Mouse (Mus musculus): ENCODE measurements around the gene Hprt. TPM values are rescaled to one million over a fixed set of nuclear protein-coding genes. Genes with fewer than 3 reads are reported as not detected.
"Not testable (repeated sequence)": the region's sequence is repeated elsewhere in the genome, so short reads cannot be mapped to it uniquely, and the experiment has no call there.

Hprt gene
- polyA plus RNA-seq, 1 experiment from 2014 or later: 238 TPM

DNA sequence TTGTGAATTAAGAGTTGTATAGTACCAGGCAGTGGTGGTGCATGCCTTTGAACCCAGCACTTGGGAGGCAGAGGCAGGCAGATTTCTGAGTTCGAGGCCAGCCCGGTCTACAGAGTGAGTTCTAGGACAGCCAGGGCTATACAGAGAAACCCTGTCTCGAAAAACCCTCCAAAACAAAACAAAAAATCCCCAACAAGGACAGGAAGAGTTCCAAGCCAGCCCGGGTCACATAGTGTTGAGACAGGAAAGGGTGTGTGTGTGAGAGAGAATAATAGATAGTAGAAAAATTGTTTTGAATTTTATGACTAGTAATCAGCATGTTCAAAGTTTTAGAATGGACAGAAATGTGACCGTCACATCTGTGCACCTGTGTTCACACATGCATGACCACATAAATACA, 6.8 kb downstream of the Hprt start:
- H3K9me3 ChIP-seq (replicated peaks); ATAC-seq: not testable (repeated sequence)
- WGBS (ENCODE audit: insufficient replicate concordance): 76% methylated on average over 5 of the region's 5 CpGs

DNA sequence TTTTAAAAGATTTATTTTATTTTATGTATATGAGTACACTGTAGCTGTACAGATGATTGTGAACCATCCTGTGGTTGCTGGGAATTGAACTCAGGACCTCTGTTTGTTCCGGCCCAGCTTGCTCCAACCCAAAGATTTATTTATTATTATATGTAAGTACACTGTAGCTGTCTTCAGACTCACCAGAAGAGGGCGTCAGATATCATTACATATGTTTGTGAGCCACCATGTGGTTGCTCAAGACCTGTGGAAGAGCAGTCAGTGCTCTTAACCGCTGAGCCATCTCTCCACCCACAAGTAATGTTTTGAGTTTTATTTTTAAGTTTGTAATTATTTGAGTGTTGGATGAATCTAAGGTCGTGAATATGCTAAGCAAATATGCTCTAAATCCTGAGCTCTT, 16.9 kb downstream of the Hprt start:
- not testable (repeated sequence) for H3K4me3 ChIP-seq; H3K4me2 ChIP-seq; H3K4me1 ChIP-seq; H3K27ac ChIP-seq; H3K27me3 ChIP-seq (replicated peaks); H3K9me3 ChIP-seq (replicated peaks); H3K9ac ChIP-seq; ATAC-seq
- WGBS (ENCODE audit: insufficient replicate concordance): 55% methylated on average over 4 of the region's 4 CpGs
- peaks cover 58% of the 10 kb centered on the region for H3K36me3 ChIP-seq

More for the DNA sequence above, 6.8 kb downstream of the Hprt start:
- not testable (repeated sequence) for H3K9ac ChIP-seq; H3K4me2 ChIP-seq; H3K27me3 ChIP-seq (replicated peaks); H3K27ac ChIP-seq; H3K4me3 ChIP-seq; H3K4me1 ChIP-seq; H3K36me3 ChIP-seq

DNA sequence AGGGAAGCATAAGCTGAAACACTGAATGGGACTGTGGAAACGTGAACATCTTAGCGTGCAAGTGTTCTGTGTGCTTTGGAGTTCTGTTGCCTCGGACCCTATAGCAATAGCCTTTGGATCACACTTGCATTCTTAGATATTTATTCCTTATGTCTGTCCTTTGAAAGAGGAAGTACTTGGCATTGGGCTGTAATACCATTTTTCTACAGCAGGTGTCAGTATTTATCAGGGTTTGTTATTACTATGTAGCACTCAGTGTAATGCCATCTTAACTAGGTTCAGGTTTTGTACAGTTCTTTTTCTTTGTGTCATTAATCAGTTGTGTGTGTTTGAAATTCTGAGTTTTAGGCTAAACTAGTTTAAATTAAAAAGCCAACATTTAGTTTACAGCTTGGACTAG, 18.1 kb downstream of the Hprt start:
- no peak for ATAC-seq
- Histone ChIP-seq H3K27ac (no peak overlapping the region), H3K4me3 (no peak overlapping the region), H3K9ac (no peak overlapping the region), H3K27me3 (replicated peaks) (no peaks in the 10 kb centered on the region), H3K4me1 (no peaks in the 10 kb centered on the region), H3K9me3 (replicated peaks) (no peaks in the 10 kb centered on the region), H3K36me3 (peaks cover 52% of the 10 kb centered on the region), H3K4me2 (no peak overlapping the region)
- 35% methylated on average over 3 of the region's 3 CpGs for WGBS (ENCODE audit: insufficient replicate concordance)

DNA sequence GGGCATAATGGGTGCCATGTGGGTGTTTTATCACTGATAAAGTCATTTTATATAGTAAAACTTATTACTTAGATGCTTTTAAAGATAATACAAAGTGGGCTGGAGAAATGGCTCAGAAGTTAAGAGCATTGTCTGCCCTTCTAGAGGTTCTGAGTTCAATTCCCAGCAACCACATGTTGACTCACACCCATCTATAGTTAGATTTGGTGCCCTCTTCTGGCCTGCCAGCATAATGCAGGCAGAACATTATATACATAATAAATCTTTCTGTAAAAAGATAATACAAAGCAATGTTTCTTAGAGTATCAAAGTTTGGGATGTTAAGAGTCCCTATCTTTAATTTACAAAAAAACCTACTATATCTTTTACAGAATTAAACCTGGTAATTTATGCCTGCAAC, 27.6 kb downstream of the Hprt start:
- Histone ChIP-seq H3K27ac (no peak overlapping the region), H3K36me3 (peaks cover 77% of the 10 kb centered on the region), H3K4me1 (no peaks in the 10 kb centered on the region), H3K9ac (no peak overlapping the region), H3K27me3 (replicated peaks) (no peaks in the 10 kb centered on the region), H3K4me2 (no peak overlapping the region), H3K4me3 (no peak overlapping the region), H3K9me3 (replicated peaks) (no peaks in the 10 kb centered on the region)
- ATAC-seq: no peak

DNA sequence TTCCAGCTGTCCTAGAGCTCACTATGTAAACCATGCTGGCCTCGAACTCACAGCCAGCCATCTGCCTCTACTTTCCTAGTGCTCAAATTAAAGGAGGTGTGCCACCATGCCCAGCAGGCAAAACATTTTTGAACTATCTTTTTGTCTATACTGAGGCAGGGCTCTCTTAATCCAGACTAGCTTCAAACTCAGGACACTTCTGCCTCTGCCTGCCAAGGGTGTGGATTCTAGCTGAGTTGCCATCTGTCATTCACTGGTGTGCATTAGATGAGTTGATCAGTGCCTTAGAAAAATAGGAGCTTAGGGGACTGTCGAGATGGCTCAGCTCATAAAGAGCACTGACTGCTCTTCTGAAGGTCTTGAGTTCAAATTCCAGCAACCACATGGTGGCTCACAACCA, 35.1 kb downstream of the Hprt start:
- peaks cover 3% of the 10 kb centered on the region; the same call in 1 of the 2 replicates for H3K4me1 ChIP-seq
- ATAC-seq: no peak
- H3K36me3 ChIP-seq: peaks cover 27% of the 10 kb centered on the region
- H3K27ac ChIP-seq: no peak overlapping the region
- H3K9me3 ChIP-seq (replicated peaks): no peaks in the 10 kb centered on the region
- no peaks in the 10 kb centered on the region for H3K27me3 ChIP-seq (replicated peaks)
- no peak overlapping the region for H3K9ac ChIP-seq
- no peak overlapping the region for H3K4me3 ChIP-seq
- H3K4me2 ChIP-seq: no peak overlapping the region
- WGBS (ENCODE audit: insufficient replicate concordance): 78% methylated on average over 2 of the region's 2 CpGs

DNA sequence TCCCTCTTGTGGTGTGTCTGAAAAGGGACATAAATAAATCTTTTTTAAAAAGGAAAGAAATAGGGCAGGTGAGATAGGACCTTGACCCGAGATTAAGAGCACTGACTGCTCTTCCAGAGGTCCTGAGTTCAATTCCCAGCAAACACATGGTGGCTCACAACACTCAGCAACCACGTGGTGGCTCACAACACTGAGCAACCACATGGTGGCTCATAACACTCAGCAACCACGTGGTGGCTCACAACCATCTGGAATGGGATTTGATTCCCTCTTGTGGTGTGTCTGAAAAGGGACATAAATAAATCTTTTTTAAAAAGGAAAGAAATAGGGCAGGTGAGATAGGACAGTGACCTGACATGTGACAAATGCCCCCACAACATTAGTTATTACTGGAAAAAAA, 36.3 kb downstream of the Hprt start:
- ATAC-seq: not testable (repeated sequence)

DNA sequence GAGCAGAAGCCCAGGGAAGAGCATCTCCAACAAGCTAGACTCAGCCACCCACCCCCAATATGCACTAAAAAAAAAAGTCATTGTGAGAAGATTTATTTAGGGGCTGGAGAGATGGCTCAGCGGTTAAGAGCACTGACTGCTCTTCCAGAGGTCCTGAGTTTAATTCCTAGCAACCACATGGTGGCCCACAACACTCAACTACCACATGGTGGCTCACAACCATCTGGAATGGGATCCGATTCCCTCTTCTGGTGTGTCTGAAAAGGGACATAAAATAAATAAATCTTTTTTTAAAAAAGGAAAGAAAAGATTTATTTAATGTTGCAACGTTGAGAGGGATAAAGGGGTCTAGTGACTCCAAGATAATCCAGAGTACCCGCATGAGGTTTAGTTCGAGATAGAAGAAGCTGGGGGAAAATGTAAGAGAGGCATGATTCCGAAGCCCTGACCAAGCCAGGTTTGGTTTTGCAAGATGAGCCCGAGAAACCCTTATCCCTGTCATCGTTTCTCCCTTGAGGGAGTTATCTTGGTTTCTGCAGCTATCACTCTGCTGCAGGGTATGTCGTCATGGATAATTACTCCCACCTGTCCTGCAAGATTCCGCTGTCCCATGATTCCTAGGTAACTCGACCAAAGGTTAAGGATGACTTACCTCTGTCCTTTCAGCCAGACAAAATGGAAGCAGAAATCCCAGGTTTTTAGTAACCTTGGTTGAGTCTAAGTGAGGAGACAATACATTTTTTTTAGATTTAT, 37.7 kb downstream of the Hprt start:
- no peak for ATAC-seq
- WGBS (ENCODE audit: insufficient replicate concordance): 54% methylated on average over 11 of the region's 11 CpGs
- Histone ChIP-seq H3K9me3 (replicated peaks) (no peaks in the 10 kb centered on the region), H3K27ac (no peak overlapping the region), H3K9ac (no peak overlapping the region), H3K4me1 (peaks cover 3% of the 10 kb centered on the region; the same call in 1 of the 2 replicates), H3K36me3 (peaks cover 8% of the 10 kb centered on the region; the same call in 1 of the 2 replicates), H3K4me3 (no peak overlapping the region), H3K4me2 (no peak overlapping the region), H3K27me3 (replicated peaks) (no peaks in the 10 kb centered on the region)

More for the DNA sequence above, 36.3 kb downstream of the Hprt start:
- peaks cover 17% of the 10 kb centered on the region for H3K36me3 ChIP-seq
- H3K4me2 ChIP-seq; H3K27ac ChIP-seq; H3K4me3 ChIP-seq; H3K9ac ChIP-seq; H3K4me1 ChIP-seq; H3K9me3 ChIP-seq (replicated peaks); H3K27me3 ChIP-seq (replicated peaks): not testable (repeated sequence)
- 13% methylated on average over 3 of the region's 3 CpGs for WGBS (ENCODE audit: insufficient replicate concordance)

DNA sequence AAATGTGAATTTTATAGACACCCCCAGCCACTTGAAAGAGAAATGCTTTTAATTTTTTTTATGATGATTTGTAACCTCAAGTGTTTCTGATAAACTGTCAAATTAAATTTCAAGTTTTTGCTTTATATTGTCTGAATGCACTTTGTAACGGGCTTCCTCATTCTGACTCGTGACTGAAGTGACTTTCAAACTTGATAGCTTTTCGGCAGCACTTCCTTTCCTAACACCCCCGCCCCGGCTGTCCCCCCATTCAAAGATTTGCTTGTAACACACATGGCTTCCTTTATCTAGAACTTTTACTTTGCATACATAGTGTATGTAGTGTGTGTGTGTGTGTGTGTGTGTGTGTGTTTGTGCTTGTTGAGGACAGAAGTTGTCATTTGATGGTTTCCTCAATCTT, 41.6 kb downstream of the Hprt start:
- no peaks in the 10 kb centered on the region for H3K36me3 ChIP-seq
- H3K9ac ChIP-seq: no peak overlapping the region
- no peak overlapping the region for H3K4me3 ChIP-seq
- H3K4me1 ChIP-seq: peaks cover 3% of the 10 kb centered on the region; the same call in 1 of the 2 replicates
- no peaks in the 10 kb centered on the region for H3K27me3 ChIP-seq (replicated peaks)
- WGBS (ENCODE audit: insufficient replicate concordance): 17% methylated on average over 5 of the region's 5 CpGs
- no peak overlapping the region for H3K4me2 ChIP-seq
- no peak for ATAC-seq
- no peak overlapping the region for H3K27ac ChIP-seq
- H3K9me3 ChIP-seq (replicated peaks): no peaks in the 10 kb centered on the region

DNA sequence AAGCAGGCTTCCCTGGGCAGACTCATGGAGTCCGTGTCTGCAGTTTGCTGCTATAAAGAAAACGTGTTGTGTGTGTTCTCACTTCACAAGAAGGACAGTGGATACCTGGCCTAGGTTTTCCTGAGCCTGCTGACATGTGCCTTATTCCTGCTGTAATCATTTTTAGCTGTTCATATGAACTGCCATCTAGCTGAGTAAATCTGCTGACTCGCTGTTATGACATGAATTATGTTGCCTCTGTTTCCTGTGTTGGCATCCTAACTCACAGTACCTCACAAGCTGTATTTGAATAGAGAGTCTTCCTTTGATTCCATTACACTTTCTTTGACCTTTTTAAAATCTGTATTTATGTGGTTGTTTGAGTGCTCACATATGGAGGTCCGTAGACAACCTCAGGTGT, 50.3 kb downstream of the Hprt start:
- ATAC-seq: no peak; the same call in 1 of the 2 replicates
- H3K27me3 ChIP-seq (replicated peaks): no peaks in the 10 kb centered on the region
- H3K4me3 ChIP-seq: no peak overlapping the region

DNA sequence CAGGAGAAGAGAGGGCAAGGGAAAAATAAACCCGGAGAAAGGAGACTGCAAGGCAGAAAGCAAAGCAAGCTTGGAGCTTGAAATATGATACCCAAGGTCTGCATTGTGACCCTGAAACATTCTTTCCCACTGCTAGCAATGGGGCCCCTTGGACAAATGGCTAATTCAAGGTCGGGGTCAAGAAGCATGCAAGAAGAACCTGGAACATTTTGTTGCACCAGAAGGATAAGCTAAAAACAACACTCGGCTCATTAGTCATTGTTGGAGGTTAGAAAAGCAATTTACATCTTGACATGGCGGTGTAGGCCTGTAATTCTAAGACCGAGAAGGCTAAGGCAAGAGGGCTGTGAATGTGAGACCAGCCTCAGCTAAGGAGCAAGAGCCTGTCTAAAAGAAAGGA, 51.7 kb downstream of the Hprt start:
- H3K9ac ChIP-seq: no peak overlapping the region
- no peak overlapping the region for H3K4me3 ChIP-seq
- WGBS (ENCODE audit: insufficient replicate concordance): 64% methylated on average over 5 of the region's 5 CpGs
- H3K9me3 ChIP-seq (replicated peaks): no peaks in the 10 kb centered on the region
- H3K27me3 ChIP-seq (replicated peaks): no peaks in the 10 kb centered on the region
- H3K27ac ChIP-seq: no peak overlapping the region
- no peaks in the 10 kb centered on the region for H3K36me3 ChIP-seq
- no peak for ATAC-seq
- no peak overlapping the region for H3K4me2 ChIP-seq
- peaks cover 6% of the 10 kb centered on the region; the same call in 1 of the 2 replicates for H3K4me1 ChIP-seq

More for the DNA sequence above, 50.3 kb downstream of the Hprt start:
- Histone ChIP-seq H3K4me2 (no peak overlapping the region), H3K9me3 (replicated peaks) (no peaks in the 10 kb centered on the region), H3K36me3 (no peaks in the 10 kb centered on the region), H3K27ac (no peak overlapping the region), H3K4me1 (peaks cover 6% of the 10 kb centered on the region; the same call in 1 of the 2 replicates), H3K9ac (no peak overlapping the region)
- 66% methylated on average over 4 of the region's 4 CpGs for WGBS (ENCODE audit: insufficient replicate concordance)

DNA sequence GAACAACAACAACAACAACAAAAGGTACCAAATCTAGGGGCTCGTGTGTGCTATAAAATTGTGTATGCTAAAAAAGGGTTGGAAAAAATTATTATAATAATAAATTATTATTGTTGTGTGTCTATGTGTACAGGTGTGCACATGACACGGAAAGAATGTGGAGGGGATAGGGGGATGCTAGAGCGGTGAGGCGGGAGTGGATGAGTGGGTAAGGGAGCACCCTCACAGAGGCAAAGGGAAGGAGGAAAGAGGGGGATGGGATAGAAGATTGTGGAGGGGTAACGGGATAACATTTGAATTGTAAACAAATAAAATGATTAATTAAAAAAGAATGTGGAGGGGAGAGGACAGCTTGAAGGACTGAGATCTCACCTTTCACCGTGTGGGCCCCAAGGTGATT, 52.2 kb downstream of the Hprt start:
- Histone ChIP-seq H3K36me3 (no peaks in the 10 kb centered on the region), H3K4me2 (no peak overlapping the region), H3K4me1 (peaks cover 6% of the 10 kb centered on the region; the same call in 1 of the 2 replicates), H3K27ac (no peak overlapping the region), H3K9ac (no peak overlapping the region), H3K4me3 (no peak overlapping the region), H3K27me3 (replicated peaks) (no peaks in the 10 kb centered on the region), H3K9me3 (replicated peaks) (no peaks in the 10 kb centered on the region)
- WGBS (ENCODE audit: insufficient replicate concordance): 77% methylated on average over 6 of the region's 6 CpGs
- ATAC-seq: no peak

DNA sequence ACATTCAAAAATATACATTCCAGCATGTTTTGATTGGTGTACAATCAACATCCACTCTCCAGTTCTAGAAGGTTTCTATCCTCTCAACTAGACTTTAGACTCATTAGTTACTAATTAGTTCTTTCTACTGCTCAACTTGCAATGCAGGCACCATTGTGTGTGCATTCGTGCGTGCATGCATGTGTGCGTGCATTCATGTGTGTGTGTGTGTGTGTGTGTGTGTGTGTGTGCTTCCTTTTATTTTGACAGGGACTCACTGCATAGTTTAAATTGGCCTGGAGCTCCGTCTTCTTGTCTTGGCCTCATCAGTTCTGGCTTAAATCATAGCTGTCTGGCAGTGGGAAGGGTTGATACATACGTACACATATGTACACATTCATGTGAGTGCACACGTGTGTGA, 53.1 kb downstream of the Hprt start:
- no peaks in the 10 kb centered on the region for H3K27me3 ChIP-seq (replicated peaks)
- H3K4me2 ChIP-seq: no peak overlapping the region
- ATAC-seq: no peak
- no peak overlapping the region for H3K27ac ChIP-seq
- 66% methylated on average over 6 of the region's 6 CpGs for WGBS (ENCODE audit: insufficient replicate concordance)
- no peaks in the 10 kb centered on the region for H3K9me3 ChIP-seq (replicated peaks)
- H3K4me1 ChIP-seq: peaks cover 6% of the 10 kb centered on the region; the same call in 1 of the 2 replicates
- H3K36me3 ChIP-seq: no peaks in the 10 kb centered on the region
- no peak overlapping the region for H3K9ac ChIP-seq
- H3K4me3 ChIP-seq: no peak overlapping the region
